Mouse (Mus musculus): ENCODE measurements at regions not wholly inside any gene's neighbourhood (a gene's known extent, or its start where the extent isn't known, plus 50 kb on each side); places are given as distances from the start of the nearest gene placed in this dataset.

DNA sequence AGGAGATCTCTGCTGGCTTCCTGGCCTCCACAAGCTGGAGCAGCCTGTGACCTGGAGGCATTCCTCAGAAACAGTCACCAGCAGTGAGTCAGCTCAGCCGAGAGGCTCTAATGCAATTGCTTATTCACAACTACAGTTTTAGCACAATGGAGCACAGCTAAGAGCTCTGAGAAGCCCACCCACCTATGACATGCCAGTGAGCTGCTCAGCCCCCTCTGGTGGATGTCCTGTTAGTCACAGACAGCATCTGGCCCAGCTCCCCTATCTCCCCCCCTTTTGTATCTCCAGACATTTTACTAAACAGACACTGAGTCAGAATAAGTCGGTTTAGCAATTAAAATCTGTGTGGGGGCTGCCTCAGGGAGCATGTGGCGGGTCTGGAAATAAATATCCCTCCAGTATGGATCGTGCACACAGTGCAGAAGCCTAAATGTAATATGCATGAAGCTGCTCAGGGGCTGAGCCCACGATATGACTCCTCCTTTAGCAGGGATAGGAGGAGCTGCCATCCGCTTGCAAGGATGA is 88.9 kb upstream of the Spred2 start:
- TF ChIP-seq CTCF (IDR thresholded peaks at IDR 0.05; ENCODE audit: borderline replicate concordance, insufficient read depth, low read length): peak; percentile 24; the same call in 1 of the 2 replicates
- no peak; the same call in 1 of the 2 replicates for TF ChIP-seq POLR2A (IDR thresholded peaks at IDR 0.05; ENCODE audit: low read depth, low read length)

All from embryonic fibroblast, embryonic 13.5 days (primary cell).